Mouse (Mus musculus) right cerebral cortex, postnatal 14 days (tissue): Measurements from ENCODE around the gene Prdx5.
"Not testable (repeated sequence)": the region's sequence is repeated elsewhere in the genome, so short reads cannot be mapped to it uniquely, and the experiment has no call there.

ENCODE experiments used
- DNase-seq: peaks from one replicate; pipeline ENCODE4 v3.0.0; 2022

Gene Prdx5

DNA sequence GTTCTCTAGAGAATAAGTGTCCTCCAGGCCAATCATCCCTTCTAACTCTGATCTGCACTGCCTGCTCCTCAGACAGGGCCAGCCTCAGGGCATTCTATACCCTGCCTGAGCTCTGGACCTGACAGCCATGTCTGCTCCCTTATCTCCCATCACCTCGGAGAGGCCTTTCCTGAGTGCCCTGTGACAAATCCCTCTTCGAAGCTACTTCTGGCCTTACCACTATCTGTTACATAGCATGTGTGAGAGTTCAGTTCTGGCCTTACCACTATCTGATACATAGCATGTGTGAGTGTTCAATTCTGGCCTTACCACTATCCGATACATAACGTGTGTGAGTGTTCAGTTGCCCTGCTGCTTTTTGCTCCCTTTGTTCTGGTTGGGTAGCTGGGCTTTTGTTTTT, 5.4 kb upstream of the Prdx5 start:
- no peak for DNase-seq

DNA sequence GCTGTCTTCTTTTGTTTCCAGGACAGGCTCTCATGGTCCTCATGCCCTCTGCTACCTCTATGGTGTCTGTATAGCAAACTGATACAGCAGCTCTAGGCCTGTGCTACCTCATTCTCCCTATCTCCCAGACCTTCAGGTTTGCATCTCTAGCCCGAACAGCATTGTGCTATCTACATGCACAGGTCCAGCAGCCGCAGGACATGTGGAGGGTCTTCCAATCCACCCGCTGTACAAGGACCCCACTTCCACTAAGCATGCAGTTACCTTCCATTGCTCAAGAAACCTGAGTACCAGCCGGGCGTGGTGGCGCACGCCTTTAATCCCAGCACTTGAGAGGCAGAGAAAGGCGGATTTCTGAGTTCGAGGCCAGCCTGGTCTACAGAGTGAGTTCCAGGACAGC, 4.6 kb upstream of the Prdx5 start:
- no peak for DNase-seq

DNA sequence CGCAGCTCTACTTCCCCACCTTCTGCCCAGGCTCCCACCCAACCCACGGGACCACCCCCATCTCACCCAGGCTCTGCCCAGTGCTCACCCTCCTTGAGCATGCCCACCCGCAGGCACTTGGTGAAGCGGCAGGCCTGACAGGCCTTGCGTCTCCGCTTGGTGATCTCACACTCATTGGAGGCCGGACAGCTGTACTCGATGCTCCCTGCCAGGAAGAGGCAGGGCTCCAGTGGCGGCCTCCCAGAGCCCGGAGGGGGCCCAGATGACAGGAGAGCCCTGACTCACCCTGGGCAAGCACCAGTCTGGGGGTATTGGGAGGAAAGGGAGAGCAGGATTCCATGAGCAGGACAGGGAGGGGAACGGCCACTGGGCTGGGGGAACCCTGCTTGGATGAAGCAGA, 4.1 kb upstream of the Prdx5 start:
- DNase-seq, result no peak

DNA sequence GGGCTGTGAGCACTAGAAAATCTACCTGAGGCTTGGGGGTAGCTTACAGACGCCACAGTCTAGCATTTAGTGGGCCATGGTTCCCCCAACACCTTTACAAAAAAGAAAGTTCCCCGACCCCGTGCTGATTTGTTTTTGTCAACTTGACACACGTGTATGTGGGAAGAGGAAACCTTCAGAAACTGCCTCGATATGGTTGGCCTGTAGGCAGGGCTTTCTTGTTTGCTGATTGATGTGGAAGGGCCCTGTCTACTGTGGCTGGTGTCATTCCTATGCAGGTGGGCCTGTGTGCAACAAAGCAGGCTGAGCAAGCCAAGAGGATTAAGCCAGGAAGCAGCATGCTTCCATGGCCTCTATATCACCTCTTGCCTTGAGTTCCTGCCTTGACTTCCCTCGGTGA, 3.1 kb upstream of the Prdx5 start:
- no peak for DNase-seq

DNA sequence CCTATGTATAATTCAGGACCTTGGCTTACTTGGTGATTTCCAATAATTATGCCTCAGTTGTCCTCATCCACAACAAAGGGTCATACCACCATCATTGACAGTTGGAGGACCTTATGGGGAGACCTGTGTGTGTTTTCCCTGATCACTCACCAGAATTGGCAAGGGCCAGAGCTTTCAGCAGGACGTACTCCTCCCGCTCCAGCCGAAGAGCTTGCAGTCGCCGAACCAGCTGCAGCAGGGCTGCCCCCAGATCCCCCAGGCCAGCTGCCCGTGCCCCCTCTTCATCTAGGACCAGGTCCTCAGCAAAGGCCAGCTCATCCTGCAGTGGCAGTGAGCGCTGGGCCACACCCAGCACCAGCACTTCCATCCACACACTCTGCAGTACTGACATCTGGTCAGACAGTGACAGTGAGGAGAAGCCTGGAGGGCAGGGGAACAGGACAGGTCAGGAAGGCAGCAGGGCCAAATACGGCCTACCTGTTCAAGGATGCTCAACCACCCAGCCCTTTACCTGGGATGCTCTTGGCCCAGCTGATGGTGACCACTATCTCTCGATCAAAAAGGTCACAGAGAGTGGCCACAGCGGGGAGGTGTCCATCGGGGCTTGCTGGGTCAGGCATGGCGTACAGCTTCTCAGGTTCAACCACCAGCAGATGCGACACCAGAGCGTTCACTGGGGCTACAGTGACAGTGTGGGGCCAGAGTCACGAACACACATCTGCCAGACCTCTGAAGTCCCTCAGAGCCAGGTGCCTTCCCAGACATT, 2.5 kb upstream of the Prdx5 start:
- DNase-seq, result no peak

DNA sequence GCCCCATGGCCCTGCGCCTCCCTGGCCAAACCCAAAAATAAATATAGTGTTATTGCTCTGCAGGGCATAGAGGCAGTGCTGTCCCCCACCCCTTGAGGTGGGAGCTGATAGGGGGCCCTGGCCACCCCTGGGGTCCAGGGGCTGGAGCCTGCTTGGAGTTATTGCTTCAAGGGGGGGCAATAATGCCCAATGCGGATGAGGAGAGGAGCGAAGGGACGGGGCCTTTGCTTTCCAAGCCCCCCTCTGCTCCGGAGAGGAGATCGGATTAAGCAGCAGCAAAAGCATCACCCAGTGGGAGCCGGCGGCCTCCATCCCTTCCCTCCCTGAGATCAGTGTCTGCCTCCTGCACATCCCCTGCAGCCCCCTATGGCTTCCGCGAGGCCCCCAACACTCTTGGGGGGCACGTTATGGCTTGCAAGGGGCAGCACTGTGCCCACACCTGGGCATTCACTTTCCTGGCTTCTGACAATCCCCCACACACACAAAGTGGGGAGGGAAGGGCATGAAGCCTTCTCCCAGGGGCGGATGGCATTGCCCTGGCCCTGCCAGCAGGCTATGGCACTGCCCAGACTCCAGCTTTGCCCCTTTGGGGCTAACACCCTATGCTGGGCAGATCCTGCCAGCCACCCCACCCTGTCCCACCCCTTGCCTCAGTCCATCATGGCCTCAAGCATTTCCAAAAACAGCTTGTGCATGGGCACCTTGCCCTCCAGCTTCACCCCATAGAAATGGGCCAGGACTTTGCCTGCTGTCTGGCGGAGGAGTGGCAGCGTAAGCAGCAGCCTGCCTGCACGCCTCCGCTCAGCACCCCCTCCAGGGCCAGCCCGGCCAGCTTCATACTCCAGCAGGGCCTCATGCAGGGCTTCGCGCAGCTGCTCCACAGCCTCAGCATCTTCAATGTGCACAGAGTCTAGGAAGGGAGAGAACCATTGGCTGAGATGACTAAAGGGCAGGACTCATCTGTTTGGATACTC, 1.5 kb upstream of the Prdx5 start:
- DNase-seq, result peak; percentile 30

DNA sequence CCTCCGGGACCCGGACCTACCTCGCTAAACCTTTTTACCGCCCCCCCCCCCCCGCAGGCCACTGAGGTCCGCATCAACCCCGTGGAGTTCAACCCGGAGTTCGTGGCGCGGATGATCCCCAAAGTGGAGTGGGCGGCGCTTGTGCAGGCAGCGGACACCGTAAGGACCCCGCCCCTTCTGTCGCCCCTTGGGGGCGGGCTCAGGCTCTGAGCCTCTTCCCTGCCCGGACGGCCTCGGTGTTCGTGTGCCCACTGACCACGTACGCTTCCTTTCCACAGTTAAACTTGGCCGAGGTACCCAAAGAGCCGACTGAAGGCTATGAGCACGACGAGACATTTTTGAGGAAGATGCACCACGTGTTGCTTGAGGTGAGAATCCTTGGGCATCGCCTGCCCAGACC, 400 bp upstream of the Prdx5 start:
- DNase-seq, result peak; percentile 47

DNA sequence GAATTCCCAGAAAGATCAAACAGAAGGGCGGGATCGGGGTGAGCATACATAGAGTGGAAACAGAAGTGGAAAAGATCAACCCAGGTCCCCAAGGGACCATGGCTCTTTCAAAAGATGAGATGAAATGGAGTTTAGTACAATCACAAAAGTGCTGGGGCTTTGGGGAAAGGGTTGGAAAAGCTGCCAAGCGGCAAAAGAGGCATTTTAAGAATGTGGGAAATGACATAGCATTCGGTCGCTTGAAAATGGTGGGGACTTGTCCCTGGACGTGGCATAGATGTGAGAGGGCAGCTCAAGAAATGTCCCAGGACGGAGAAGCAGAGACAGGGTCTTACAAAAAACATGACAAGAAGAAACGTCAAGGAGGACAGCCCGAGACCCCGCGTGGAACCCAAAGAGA, 885 bp downstream of the Prdx5 start:
- DNase-seq, result no peak

DNA sequence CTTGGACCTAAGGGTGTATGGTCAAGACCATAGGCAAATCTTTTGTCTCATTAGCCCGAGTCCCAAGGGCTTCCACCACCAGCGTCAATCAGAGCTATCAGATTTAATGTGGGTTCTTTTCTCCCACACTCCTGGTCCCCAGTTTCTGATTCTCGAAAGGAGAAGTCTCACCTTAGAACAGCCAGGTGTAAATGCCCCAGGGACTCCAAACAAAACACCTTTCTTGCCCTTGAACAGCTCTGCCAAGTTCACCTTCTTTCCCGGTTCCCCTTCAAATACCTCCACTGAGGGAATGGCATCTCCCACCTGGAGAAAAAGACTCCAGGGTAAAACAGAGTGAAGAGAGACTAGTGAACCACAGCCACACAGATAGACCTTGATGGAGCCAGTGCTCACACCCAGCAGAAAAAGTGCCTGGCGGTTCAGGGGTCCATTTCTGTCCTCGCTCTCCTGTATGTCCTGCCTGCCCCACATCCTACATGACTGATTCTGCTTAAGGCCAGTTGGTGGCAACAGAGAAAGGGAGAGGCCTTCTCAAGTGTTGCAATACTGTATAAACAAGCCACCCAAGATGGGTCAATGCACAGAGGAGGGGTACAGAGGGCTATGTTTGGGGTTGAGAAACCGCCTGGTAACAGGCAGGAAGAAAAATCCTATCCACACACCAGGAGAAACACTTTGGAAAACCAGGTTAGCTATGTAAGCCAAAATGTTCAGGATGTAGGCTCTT, 1.9 kb downstream of the Prdx5 start:
- DNase-seq, result no peak

DNA sequence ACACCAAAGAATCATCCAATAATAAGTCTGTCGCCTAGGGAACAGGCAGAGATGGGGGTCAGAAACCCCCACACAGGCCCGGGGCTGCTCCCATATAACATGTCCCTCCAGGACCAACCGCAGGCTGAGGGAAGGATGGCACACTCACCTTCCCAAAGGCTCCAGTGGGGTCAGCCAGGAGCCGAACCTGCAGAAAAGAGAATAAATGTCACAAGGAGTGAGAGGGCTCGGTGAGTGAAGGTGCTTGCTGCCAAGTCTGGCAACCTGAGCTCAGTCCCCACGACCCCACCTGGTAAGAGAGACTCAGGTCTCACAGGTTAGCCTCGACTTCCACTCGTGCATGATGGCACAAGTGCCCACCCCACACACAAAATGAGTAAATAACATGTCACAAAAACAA, 2.8 kb downstream of the Prdx5 start:
- no peak for DNase-seq

DNA sequence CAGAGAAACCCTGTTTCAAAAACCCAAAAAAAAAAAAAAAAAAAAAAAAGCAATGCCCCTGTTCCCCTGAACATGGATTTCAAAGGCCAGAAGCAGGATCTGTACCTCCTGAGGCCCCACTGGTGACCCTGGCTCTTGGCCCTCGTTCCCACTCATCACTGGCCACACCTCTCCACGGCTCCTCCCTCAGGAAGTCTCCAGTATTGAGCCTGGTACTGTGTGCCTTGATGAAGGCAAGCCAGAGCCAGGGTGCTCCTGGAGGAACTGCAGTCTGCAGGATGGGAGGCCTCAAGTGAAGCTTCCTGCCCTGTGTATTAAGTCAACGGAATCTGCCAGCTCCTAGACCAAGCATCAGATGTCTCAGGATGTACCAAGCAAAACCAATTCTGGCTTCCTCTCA, 3.7 kb downstream of the Prdx5 start:
- no peak for DNase-seq

DNA sequence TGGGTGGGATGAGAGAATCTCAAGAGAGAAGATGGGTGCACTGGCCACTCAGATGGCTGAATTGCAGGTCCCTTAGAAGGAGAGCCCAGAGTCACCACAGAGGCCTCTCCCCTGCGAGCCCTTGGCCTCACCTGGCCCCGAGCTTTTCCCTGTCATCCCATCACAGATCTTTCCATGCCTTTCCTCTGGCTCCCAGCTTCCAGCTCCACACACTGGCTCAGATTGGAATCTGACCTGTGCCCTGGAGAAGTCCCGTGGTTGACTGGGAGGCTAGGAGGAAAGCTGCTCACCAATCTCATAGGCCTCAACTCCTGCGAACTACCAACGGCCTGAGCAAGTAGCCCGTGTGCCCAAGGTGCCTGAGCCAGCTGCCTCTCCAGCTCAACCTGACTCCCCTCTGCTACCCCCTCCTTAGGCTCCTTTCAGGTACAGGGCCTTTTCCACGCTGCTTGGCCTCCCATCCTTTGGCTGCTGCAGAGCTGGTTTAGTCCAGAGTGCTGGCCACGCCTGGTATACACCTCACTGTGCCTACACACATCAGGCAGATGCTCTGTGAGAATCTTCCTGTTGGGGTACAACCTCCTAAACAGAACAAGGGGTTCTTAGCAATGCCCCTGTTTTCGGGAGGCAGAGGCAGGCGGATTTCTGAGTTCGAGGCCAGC, 4.3 kb downstream of the Prdx5 start:
- no peak for DNase-seq

DNA sequence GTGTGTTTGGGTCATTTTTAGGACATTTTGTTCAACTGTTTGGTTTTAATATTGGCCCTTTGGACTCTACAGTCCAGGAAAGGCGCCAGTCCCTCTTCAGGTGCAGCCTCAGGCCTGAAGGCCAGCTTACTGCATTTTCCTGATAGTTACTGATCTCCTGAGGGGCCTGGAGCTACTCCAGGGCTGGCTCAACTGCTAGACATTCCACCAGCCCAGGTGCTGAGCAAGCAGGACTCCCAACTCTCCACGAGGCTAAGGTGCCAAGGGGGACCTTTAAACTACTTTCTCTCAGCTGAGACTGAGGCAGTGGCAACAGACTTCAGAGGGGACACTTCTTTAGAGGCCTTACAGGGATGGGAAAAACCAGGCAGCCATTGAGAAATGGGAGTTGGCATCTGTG, 5.1 kb downstream of the Prdx5 start:
- DNase-seq, result no peak

DNA sequence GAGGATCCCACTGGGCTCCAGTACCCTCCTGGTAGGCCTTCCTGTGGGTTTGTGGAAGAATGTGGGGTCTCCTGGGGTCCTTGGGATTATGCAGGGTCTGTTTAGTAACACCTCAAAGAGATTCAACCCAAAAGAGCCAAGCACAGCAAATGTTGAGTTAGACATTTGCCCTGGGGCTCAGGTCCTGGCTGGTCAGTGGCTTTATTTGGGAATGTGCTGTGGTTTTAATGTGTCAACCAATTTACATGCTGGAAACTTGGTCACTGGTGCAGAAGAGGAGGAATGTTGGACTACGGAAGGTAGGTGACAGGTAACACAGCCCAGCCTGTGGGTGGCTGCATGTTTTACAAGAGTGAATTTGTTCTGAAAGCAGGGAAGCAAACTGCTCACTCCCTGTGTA, 6.9 kb downstream of the Prdx5 start:
- DNase-seq, result no peak

DNA sequence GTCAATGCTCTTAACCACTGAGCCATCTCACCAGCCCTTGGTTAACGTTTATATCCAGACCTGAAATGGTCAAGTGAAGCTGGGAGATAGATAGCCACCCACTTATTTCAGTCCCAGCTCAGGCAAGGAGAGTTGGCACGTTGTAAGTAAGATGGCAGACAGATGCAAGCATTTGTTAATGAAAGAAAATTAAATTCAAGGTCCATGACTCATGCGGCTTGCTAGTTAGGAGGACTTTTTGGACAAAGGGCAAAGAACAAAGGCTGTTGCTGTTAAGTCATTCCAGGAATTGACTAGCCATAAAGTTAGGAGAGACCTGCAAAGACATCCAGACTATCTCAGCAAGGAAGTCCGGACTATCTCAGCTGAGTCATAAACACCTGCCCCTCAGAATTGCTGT, 10.3 kb downstream of the Prdx5 start:
- no peak for DNase-seq

DNA sequence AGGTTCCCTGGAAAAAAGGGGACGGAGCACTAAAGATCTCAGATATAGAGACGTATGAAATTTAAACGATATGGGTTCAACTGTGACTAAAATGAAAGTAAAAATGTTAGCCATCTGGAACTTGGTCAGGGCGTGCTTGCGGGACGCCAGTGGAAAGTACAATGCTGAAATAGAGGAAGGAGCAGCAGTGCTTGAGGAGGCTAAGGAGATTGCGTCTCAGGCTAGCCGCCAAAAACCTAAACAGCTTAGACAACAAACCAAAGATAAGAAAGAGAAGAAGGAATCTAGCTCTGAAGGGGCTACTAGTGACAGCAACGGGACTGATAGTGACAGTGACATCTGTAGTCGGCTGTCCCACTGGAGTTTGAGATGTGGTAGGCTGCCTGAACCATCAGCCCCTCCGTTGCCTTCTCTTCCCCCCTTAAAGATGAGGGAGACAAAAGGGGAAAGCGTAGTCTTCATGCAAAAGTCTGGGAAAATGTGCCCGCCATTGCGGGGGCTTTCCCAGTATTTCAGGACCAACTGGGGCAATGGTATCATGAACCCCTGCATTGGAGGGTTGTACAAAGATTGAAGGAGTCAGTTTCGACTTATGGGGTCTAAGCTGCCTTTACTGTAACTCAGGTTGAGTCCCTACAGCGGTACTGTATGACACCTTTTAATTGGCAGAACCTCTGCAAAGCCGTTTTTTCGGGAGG, 14.1 kb downstream of the Prdx5 start:
- DNase-seq, result not testable (repeated sequence)

DNA sequence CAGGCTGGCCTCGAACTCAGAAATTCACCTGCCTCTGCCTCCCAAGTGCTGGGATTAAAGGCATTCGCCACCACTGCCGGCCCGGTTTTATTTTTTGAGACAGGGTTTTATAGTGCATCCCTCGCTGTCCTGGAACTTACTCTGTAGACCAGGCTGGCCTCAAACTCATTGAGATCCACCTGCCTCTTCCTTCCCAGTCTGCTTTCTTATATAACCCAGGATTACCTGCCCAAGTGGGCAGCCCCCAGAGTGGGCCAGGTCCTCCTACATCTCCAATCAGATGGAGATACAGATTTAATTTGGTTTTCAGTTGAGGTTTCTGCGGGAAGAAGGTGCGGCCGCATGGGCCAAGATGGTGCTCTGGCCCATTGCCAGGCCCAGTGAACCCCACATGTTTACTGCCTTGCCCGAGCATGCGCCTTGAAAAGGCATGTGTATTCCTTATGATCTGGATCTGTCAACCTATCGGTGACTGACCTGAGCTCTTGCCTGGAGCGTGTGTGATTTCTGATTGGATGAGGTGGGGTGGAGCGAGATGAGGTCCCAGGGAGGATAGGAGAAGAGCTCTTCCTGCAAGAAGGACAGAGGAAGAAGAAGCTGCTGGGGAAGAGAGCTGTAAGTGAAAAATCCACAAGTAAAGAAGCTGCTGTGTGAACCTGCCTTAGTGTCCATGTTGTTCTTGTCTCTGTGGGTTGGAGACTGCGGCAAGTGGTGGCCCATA, 16.0 kb downstream of the Prdx5 start:
- DNase-seq, result no peak

DNA sequence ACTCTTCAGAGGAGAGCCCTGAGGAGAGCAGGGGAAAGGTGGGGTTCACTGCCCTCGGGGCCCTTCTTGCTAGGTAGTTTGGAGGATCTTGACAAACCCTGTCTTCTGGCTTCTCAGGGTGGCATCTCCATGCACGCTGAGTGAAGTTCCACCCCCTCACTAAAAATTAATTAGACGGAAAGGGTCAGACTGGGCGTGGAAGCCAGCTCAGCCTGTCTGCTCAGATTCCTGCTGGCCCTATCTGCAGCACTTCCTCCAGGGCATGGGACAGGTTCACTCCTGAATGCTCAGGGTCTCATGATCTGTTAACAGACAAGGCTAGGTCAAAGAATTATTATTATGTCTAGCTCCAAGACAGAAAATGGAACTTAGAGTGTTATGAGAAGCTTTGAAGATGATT, 17.4 kb downstream of the Prdx5 start:
- DNase-seq, result no peak

DNA sequence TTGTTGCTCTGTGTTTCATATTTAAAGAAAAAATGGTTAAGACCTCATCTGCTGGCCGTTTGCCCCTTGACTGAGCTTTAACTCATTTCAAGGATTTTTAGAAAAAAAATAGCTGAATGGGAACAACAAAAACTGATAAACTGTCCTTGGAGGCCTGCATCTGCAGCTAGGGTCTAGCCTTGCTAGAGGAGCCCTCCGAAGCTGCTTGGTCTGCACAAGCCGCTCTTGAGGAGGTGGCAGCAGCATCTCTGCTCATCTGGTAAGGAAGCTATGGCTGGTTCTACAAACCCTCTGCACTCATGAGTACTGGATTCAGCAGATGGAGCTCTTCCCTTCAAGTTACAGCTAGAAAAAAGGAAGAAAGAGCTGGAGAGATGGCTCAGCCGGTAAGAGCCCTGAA, 31.9 kb downstream of the Prdx5 start:
- DNase-seq, result no peak

DNA sequence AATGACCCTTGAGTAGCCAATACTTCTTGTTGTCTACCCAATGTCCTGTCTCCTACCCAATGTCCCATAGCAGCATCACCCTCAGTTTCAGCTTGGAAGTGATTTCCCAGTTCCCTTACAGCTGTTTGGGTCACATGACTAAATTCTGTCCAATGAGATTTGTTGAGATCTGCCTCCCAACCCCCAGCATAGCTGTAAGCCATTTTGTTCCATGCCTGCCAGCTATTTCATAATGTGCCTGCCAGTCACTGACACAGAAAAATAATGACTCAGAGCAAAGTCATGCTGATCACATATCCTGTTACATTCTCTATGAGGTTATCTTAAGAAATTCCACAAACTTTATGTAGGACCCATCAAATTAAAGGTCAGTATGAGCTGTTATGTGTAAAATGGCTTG, 33.1 kb downstream of the Prdx5 start:
- no peak for DNase-seq

DNA sequence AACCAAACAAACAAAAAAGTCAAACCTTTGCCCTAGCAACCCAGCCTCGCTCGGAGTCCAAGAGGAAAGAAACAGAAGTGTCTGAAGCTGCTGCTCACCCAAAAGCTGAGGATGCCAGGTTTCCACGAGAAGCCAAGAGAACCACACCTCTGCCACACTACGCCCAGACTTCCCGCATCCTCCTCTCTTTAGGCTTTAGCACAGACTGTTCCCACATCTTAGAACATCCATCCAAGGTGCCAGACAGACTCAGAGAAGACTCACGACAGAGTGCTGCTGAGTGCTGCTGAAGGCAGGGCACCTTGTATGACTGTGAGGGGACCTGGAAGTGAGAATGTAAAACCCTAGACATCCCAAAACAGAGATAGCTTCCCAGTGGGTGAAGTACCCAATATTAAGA, 34.1 kb downstream of the Prdx5 start:
- no peak for DNase-seq

DNA sequence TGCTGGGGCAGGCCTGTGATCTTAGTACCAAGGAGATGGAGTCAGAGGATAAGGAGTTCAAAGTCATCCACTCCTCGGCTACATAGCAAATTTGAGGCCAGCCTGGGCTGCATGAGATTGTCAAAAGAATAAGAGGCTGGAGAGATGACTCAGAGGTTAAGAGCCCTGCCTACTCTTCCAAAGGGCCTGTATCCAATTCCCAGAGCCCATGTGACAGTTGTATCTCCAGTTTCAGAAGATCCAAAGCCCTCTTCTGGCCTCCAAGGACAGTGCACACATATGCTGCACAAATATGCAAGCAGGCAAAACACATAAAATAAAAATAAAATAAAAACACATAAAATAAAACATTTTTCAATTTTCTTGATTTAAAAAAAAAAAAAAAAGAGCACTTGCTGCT, 35.6 kb downstream of the Prdx5 start:
- no peak for DNase-seq
